ENCODE assay signal across 20 mouse cellular contexts in genomic region chr1:118444988-118445387, GRCm38 (mm10). TPM values are rescaled to one million over a fixed set of nuclear protein-coding genes. Genes with fewer than 3 reads are reported as not detected.
DNase-seq lines count a peak whose midpoint lies in the region; ATAC-seq and TF ChIP-seq lines count a peak whose summit lies in the region.
"Had no signal": no experiment of that assay in that cellular context is flagged by ENCODE, and none has a peak within 500 bp of the region (broad histone marks: within the 10 kb centered on the region; RNA-seq: fewer than 3 reads in every experiment).

No protein-coding gene starts in this region.

- no peak overlapping the region for H3K9ac ChIP-seq in kidney, embryonic 16.5 days (replicated peaks; ENCODE audit: low read length)
- H3K9ac ChIP-seq in kidney, embryonic 14.5 days (ENCODE audit: low read depth, low read length): no peak overlapping the region
- H3K9ac ChIP-seq: embryonic facial prominence, embryonic 15.5 days; liver, embryonic 14.5 days; midbrain, embryonic 12.5 days; stomach, embryonic 15.5 days had no signal

- intact Hi-C loops in gastrocnemius, adult 2 months (cut with DNase I): no loop called here

- H3K4me1 ChIP-seq in kidney, embryonic 16.5 days (ENCODE audit: insufficient read depth, low read length): peaks cover 21% of the 10 kb centered on the region
- H3K4me1 ChIP-seq in kidney, embryonic 14.5 days (ENCODE audit: control insufficient read depth, insufficient read depth, low read length): 0 out of 2 replicates have a peak, but pooled peaks cover 4% of the 10 kb centered on the region
- H3K4me1 ChIP-seq in thymus, adult 2 months (replicated peaks; ENCODE audit: control insufficient read depth, insufficient read depth, low read length): peaks cover 46% of the 10 kb centered on the region
- H3K4me1 ChIP-seq: stomach, embryonic 15.5 days had no signal

- 20% methylated on average over 3 of the region's 3 CpGs for WGBS in kidney, embryonic 16.5 days
- 31% methylated on average over 3 of the region's 3 CpGs for WGBS in kidney, embryonic 14.5 days
- WGBS in thymus, adult 2 months: 87% methylated on average over 3 of the region's 3 CpGs

- TF ChIP-seq CTCF in gastrocnemius, adult 2 months (IDR thresholded peaks at IDR 0.05): no peak
- no peak for TF ChIP-seq CTCF in thymus, adult 2 months (IDR thresholded peaks at IDR 0.05; ENCODE audit: borderline replicate concordance, control insufficient read depth, extremely low read depth, insufficient read depth, low read length, poor library complexity)

- no peaks in the 10 kb centered on the region for H3K9me3 ChIP-seq in kidney, embryonic 16.5 days (ENCODE audit: low read length)
- H3K9me3 ChIP-seq in kidney, embryonic 14.5 days (ENCODE audit: control insufficient read depth, low read length): no peaks in the 10 kb centered on the region
- H3K9me3 ChIP-seq: embryonic facial prominence, embryonic 15.5 days; forebrain, embryonic 10.5 days; midbrain, embryonic 12.5 days; stomach, embryonic 15.5 days had no signal

- DNase-seq in gastrocnemius, adult 2 months: peak; percentile 70
- no peak for DNase-seq in gastrocnemius, postnatal 4 days (ENCODE audit: low spot score in 2 of 2)
- DNase-seq in thymus, adult 2 months: no peak
- DNase-seq in thymus, adult 18-20 months: no peak
- DNase-seq: kidney, postnatal 14 days; layer of hippocampus, postnatal 36 days; right cerebral cortex, postnatal 14 days had no signal

- peak overlapping the region; percentile 52 for H3K4me3 ChIP-seq in gastrocnemius, adult 2 months
- H3K4me3 ChIP-seq in kidney, embryonic 16.5 days (ENCODE audit: low read length): no peak overlapping the region
- H3K4me3 ChIP-seq in kidney, embryonic 14.5 days (ENCODE audit: low read length): no peak overlapping the region
- no peak overlapping the region for H3K4me3 ChIP-seq in thymus, adult 2 months (ENCODE audit: control insufficient read depth, insufficient read depth, low read length)
- H3K4me3 ChIP-seq: embryonic facial prominence, embryonic 15.5 days; forebrain, embryonic 10.5 days; layer of hippocampus, adult 2 months; midbrain, embryonic 12.5 days; stomach, embryonic 15.5 days had no signal

- H3K36me3 ChIP-seq in kidney, embryonic 16.5 days (ENCODE audit: insufficient read depth, low read length): no peaks in the 10 kb centered on the region
- H3K36me3 ChIP-seq in kidney, embryonic 14.5 days (ENCODE audit: control insufficient read depth, insufficient read depth, low read length): no peaks in the 10 kb centered on the region
- no peaks in the 10 kb centered on the region for H3K36me3 ChIP-seq in thymus, adult 2 months (ENCODE audit: control insufficient read depth, insufficient read depth, low read length)
- H3K36me3 ChIP-seq: embryonic facial prominence, embryonic 15.5 days; midbrain, embryonic 12.5 days; stomach, embryonic 15.5 days had no signal

- H3K27ac ChIP-seq in gastrocnemius, adult 2 months: peak overlapping the region; percentile 92
- 0 out of 2 replicates have a peak overlapping the region, but pooled peaks have one; percentile 24 for H3K27ac ChIP-seq in kidney, embryonic 16.5 days (ENCODE audit: low read length)
- no peak overlapping the region for H3K27ac ChIP-seq in kidney, embryonic 14.5 days (ENCODE audit: low read depth, low read length)
- peak overlapping the region; percentile 90 for H3K27ac ChIP-seq in thymus, adult 2 months (ENCODE audit: control insufficient read depth, insufficient read depth, low read length)
- H3K27ac ChIP-seq: embryonic facial prominence, embryonic 15.5 days; forebrain, embryonic 10.5 days; hindbrain, postnatal 0 days; layer of hippocampus, adult 2 months; liver, embryonic 14.5 days; macrophage; midbrain, embryonic 12.5 days; stomach, embryonic 15.5 days had no signal

- H3K4me2 ChIP-seq in kidney, embryonic 16.5 days (replicated peaks; ENCODE audit: low read depth, low read length): no peak overlapping the region
- H3K4me2 ChIP-seq in kidney, embryonic 14.5 days (replicated peaks; ENCODE audit: low read depth, low read length): no peak overlapping the region
- H3K4me2 ChIP-seq: embryonic facial prominence, embryonic 15.5 days; midbrain, embryonic 12.5 days; stomach, embryonic 15.5 days had no signal

- ATAC-seq in kidney, embryonic 16.5 days (ENCODE audit: low FRiP score, low TSS enrichment): no peak
- ATAC-seq in kidney, embryonic 14.5 days (ENCODE audit: low FRiP score, low TSS enrichment): no peak
- no peak for ATAC-seq in megakaryocyte-erythroid progenitor cell, adult 5-6 weeks (replicated peaks; ENCODE audit: low FRiP score, low TSS enrichment, poor library complexity, severe bottlenecking)
- ATAC-seq: intestine, postnatal 0 days had no signal

- TF ChIP-seq POLR2A in thymus, adult 2 months (IDR thresholded peaks at IDR 0.05; ENCODE audit: control insufficient read depth, extremely low read depth, insufficient read depth, low read length, poor library complexity): no peak

- no peaks in the 10 kb centered on the region for H3K27me3 ChIP-seq in kidney, embryonic 16.5 days (ENCODE audit: insufficient read depth, low read length)
- H3K27me3 ChIP-seq in kidney, embryonic 14.5 days (ENCODE audit: control insufficient read depth, insufficient read depth, low read length): no peaks in the 10 kb centered on the region
- H3K27me3 ChIP-seq in thymus, adult 2 months (ENCODE audit: control insufficient read depth, insufficient read depth, low read length): no peaks in the 10 kb centered on the region
- H3K27me3 ChIP-seq: CH12.LX; embryonic facial prominence, embryonic 15.5 days; midbrain, embryonic 12.5 days; stomach, embryonic 15.5 days had no signal

RNA-seq across cellular contexts. Expression of gene Clasp1, which starts 56.1 kb away (rescaled TPM):
- 10 to 100 TPM; 45.9 to 50.5 TPM for total RNA-seq in gastrocnemius, adult 2 months (2021)
- 100 to 1,000 TPM; 116 to 132 TPM for total RNA-seq in gastrocnemius, postnatal 4 days (2021)
- 38.2 and 46.0 TPM in 2 replicates for polyA plus RNA-seq in kidney, embryonic 16.5 days (2015; fragmentation: Nextera tagmentation; extraction: Ambion mirVana)
- polyA plus RNA-seq in kidney, embryonic 14.5 days (2014; fragmentation: Nextera tagmentation; extraction: Ambion mirVana): 51.8 and 70.0 TPM in 2 replicates
- 38.4 and 39.6 TPM in 2 replicates for polyA plus RNA-seq in thymus, adult 2 months (2012; rRNA removed)
- total RNA-seq in megakaryocyte-erythroid progenitor cell, adult 5-6 weeks (2014; fragmentation: Nextera tagmentation): 92.6 and 101 TPM in 2 replicates
- total RNA-seq in megakaryocyte-erythroid progenitor cell, adult 5-6 weeks (2017): 55.3 and 57.6 TPM in 2 replicates
